Mouse (Mus musculus): ENCODE data around the gene Dgkk.
A peak's percentile ranks its signal among the peaks of the same experiment; 100 is the strongest.
"Not testable (repeated sequence)": the region's sequence is repeated elsewhere in the genome, so short reads cannot be mapped to it uniquely, and the experiment has no call there.

Gene Dgkk

GRCm38 (mm10) chrX:6779006-6779405 lies at the start of gene Dgkk:
Dgkk (plus strand) TSS chrX:6779306.
- not testable (repeated sequence) for DNase-seq (ENCODE audit: low spot score)

DNA sequence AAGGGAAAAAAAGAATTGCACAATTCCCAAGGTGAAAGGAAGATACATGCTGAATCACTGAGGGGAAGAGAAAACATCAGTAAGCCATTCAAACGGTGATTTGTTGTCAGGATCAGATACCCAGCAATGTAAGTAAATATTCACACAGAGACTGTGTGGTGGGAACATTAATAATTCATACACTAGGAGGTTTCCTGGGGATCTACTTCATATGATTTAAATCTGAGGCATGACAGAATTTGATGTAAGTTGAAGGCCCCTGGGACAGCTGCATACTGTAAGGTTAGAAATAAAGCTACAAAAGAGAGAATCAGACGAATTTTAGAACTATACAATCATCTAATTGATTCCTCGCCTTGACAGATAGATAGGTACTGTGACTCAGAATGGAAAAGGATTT lies 45.1 kb upstream of the Dgkk start:
- no peak for DNase-seq (ENCODE audit: low spot score)

DNA sequence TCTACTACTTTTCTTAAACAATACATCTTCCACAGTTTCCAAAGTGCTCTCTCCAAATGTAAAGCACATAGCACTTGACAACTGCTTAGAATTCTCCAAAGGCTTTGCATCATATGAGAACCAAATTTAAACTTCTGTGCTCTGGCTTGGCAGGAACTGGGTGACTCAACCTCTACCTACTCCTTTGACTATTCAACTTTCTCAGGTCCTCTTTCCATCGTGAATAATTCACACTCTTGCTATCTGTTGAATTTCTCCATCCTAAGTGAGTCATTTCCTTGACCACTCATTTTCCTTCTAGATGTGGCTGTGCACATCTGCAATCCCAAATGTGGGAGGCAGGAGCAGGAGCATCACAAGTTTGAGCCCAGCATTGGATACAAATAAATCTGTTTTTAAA lies 28.4 kb upstream of the Dgkk start:
- no peak for DNase-seq (ENCODE audit: low spot score)

GRCm38 (mm10) chrX:6751549-6752047 lies 27.5 kb upstream of the Dgkk start:
- DNase-seq (ENCODE audit: low spot score), result no peak

- DNase-seq (ENCODE audit: low spot score), result no peak
Measured at GRCm38 (mm10) chrX:6777489-6778249, 1.4 kb upstream of the Dgkk start.

- peak; percentile 6 for DNase-seq (ENCODE audit: low spot score)
Measured at GRCm38 (mm10) chrX:6778250-6778637, 862 bp upstream of the Dgkk start.

DNA sequence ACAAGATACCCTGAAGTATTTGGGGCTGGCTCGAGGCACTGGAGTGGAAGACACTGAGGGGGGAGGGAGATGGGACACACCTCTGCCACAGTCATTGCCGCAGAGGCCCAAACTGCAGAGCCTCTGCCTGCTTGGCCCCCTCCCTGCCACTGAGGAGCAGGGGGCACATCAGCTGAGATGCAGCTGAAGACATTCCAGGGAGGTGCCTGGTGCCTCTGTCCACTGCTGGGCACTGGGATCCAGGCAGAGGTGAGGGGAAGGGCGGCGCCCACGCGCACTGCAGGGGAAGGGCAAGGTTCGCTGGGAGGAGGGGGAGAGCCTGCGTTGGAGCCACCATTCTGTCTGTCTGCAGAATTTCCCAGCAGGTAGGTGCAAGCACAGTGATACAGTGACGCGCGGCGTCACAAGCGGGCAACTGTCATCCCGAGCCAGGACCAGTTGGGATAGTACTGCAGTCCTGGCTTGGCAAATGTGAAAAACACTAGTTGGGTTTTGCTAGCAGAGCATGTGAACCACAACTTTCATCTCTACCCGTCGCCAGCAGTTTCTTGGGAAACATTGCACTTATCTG lies 948 bp downstream of the Dgkk start:
- DNase-seq (ENCODE audit: low spot score), result no peak

GRCm38 (mm10) chrX:6832553-6832952 lies 53.4 kb downstream of the Dgkk start:
- no peak for DNase-seq (ENCODE audit: low spot score)

DNA sequence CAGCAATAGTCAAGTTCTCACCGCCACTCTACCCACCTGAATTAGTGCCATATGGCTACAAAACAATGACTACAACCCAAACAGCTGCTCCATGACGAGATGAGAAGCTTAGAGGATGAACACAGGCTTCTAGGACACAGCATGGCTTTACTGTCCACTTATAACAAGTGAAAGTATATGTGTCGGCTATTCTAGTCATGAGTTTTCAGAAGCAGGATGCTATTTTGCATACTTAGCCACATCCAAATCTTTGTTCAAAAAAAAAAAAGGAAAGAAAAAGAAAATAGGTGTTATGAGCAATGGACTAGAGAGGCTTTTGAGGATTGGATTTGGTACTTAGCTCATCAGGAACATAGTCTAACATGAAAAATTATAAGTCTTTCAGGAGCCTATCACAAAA lies 74.4 kb downstream of the Dgkk start:
- no peak for DNase-seq (ENCODE audit: low spot score)

DNA sequence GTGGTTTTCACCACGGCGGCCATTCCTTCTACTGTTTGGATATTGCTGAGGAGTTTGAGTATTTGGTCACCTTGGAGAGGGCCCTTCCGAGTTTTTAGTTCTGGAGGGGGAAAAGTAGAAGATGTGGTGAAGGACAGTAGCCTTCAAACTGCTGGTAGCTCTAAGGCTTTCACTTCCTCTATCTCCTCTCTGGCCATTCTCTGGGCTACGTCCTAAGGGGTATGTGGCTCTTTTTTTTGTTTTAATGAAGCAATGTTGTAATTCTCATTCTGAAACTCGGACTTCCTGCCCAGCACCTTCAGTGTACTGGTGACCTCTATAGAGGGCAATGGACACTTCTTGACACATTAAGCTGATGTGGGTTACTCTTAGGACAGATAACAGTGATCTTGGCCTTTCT lies 75.0 kb downstream of the Dgkk start:
- DNase-seq (ENCODE audit: low spot score), result no peak

- no peak for DNase-seq (ENCODE audit: low spot score)
Measured at GRCm38 (mm10) chrX:6893933-6894332, 114.8 kb downstream of the Dgkk start.

DNA sequence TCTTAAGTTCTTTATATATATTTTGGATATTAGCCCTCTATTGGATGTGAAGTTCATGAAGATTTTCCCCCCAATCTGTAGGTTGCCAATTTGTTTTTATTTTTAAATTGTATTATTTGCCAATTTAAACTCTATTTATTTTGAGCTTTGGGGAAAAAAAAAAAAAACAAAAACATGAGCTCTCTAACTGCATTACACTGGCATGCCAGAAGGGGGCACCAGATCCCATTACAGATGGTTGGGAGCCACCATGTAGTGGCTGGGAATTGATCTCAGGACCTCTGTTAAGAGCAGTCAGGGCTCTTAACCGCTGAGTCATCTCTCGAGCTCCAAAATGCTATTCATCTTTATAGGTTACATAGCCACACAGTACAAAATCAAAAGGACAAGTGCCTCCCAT lies 131.9 kb downstream of the Dgkk start:
- no peak for DNase-seq (ENCODE audit: low spot score)

DNA sequence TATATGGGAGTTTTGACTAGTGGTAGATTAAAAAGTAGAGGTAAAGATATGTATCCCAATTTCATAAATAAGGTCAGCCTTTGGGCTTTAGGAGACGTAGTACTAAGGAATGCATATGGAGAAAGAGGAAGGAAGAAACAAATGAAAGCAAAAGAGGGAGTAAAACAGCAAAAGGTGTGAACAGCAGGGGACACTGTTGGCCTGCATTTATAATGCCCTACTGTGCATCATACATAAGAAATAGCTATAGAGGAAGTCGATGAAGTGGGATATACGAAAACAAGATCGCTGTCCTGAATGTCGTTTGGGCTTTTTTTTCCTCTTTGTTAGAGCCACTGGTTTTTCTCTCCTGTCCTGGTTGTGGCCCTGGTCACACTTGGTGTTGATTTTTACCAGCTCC lies 143.1 kb downstream of the Dgkk start:
- DNase-seq (ENCODE audit: low spot score), result peak; percentile 4

DNA sequence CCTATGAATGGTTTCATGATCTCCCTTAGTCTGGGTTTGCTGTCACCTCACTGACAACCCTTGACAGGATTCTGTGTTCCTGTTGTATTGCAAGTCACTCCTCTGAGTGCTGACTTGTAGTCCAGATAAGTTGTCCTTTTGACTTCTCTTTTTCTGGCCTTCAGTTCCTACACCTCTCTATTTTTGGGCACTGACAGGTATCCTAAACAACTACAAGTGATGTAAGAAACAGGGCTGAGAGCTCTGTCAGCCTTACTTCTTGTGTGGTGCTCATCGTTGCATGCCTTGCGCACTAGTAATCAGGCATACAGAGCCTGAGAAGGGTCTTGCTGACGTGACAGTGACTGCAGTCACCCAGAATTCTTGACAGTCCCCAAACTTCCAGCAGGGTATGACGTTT lies 147.1 kb downstream of the Dgkk start:
- no peak for DNase-seq (ENCODE audit: low spot score)

DNA sequence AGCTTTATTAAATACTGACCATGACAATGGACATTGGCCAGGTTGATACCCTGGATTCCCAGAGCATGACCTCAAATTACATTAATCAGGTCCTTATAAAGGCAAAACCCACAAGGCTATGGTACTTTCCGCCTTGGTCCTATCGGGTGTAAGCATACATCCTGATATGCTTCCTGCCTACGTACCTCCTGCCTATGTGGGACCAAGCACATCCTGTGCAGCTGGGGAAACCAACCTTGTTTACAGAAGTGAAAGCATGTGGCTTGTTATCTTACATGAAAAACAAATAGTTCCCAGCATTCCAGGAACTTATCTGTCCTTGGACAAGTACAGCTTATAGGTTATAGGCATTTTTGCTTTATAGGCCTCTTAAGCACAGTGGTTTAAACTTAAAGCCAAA lies 189.5 kb downstream of the Dgkk start:
- no peak for DNase-seq (ENCODE audit: low spot score)

DNA sequence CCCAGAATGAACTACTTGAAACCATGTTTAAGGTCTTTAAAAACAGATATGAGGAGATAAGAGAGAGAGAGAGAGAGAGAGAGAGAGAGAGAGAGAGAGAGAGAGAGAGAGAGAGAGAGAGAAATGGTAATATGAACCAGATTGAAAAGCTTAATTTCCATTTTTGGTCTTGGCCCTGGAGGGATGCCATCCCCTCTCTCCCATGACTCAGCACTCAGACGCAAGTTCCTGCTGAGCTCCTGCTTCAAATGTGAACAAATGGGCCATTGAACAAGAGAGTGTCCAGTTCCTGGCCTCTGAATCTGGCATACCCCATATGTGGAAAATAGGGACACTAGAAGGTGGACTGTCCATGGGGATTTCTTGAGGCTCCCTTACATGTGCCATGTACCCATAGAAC lies 192.8 kb downstream of the Dgkk start:
- DNase-seq (ENCODE audit: low spot score), result no peak

- DNase-seq (ENCODE audit: low spot score), result not testable (repeated sequence)
Measured at GRCm38 (mm10) chrX:6983916-6984315, 204.8 kb downstream of the Dgkk start.

Measured in urinary bladder, postnatal 14 days (tissue).